Mouse (Mus musculus): ENCODE results near the gene Tef. TPM values are rescaled to one million over a fixed set of nuclear protein-coding genes. Genes with fewer than 3 reads are reported as not detected.
A peak's percentile ranks its signal among the peaks of the same experiment; 100 is the strongest.

The Tef gene
- total and polyA plus RNA-seq, 3 experiments = 12.3 to 21.7 TPM; not detected in 1

GRCm38 (mm10) chr15:81829208-81829580, 27.0 kb downstream of the Tef start:
- Histone ChIP-seq H3K4me3 (ENCODE audit: control insufficient read depth in 1 of 2, insufficient read depth in 1 of 2, low read depth in 2 of 2, low read length in 2 of 2) (no peak overlapping the region), H3K27ac (ENCODE audit: control insufficient read depth, low read depth, low read length) (no peak overlapping the region), H3K36me3 (ENCODE audit: control insufficient read depth in 1 of 2, insufficient read depth in 2 of 2, low read length in 2 of 2) (no peaks in the 10 kb centered on the region; a peak in 1 of 4 replicates), H3K9me3 (replicated peaks; ENCODE audit: insufficient read depth, low read length) (no peaks in the 10 kb centered on the region), H3K79me2 (ENCODE audit: control insufficient read depth, insufficient read depth, low read length, poor library complexity) (no peaks in the 10 kb centered on the region), H3K27me3 (ENCODE audit: control insufficient read depth in 1 of 2, insufficient read depth in 2 of 2, low read length in 2 of 2) (no peaks in the 10 kb centered on the region), H3K4me1 (ENCODE audit: control insufficient read depth in 1 of 2, insufficient read depth in 2 of 2, low read length in 2 of 2) (peaks cover 0 to 12% of the 10 kb centered on the region in 2 experiments; a peak in 3 of 4 replicates), H3K9ac (ENCODE audit: control insufficient read depth, low read depth, low read length, poor library complexity, severe bottlenecking) (no peak overlapping the region)
- no peak for DNase-seq (ENCODE audit: low read depth, low spot score)
- TF ChIP-seq MYB (IDR thresholded peaks at IDR 0.05; ENCODE audit: low read depth, low read length) (no peak), RCOR1 (IDR thresholded peaks at IDR 0.05; ENCODE audit: low read depth, low read length) (no peak), ELF1 (IDR thresholded peaks at IDR 0.05; ENCODE audit: low read depth, low read length) (no peak), CHD1 (IDR thresholded peaks at IDR 0.05; ENCODE audit: low read depth, low read length) (no peak), POLR2A (IDR thresholded peaks at IDR 0.05; ENCODE audit: control insufficient read depth in 1 of 2, insufficient read depth in 1 of 2, low read depth in 1 of 2, low read length in 2 of 2, poor library complexity in 1 of 2) (no peak)

DNA sequence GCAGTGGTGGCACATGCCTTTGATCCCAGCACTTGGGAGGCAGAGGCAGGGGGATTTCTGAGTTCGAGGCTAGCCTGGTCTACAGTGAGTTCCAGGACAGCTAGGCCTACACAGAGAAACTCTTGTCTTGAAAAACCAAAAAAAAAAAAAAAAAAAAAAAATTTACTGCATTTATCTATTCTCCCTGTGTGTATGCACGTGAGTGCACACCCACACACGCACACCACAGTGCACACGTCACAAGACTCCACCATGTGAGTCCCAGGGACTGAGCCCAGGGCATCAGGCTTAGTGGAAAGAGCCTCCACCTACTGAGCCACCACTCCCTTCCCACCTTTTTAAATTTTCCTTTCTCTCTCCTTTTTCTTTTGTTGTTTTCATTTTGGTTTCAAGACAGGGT, 28.3 kb downstream of the Tef start:
- TF ChIP-seq MAFK (IDR thresholded peaks at IDR 0.05; ENCODE audit: borderline replicate concordance, low read depth, low read length) (no peak), MYB (IDR thresholded peaks at IDR 0.05; ENCODE audit: low read depth, low read length) (no peak), ELF1 (IDR thresholded peaks at IDR 0.05; ENCODE audit: low read depth, low read length) (no peak), SMC3 (IDR thresholded peaks at IDR 0.05; ENCODE audit: low read depth, low read length) (no peak), CHD1 (IDR thresholded peaks at IDR 0.05; ENCODE audit: low read depth, low read length) (no peak), CHD2 (IDR thresholded peaks at IDR 0.05; ENCODE audit: low read length) (no peak), HCFC1 (IDR thresholded peaks at IDR 0.05; ENCODE audit: low read depth, low read length) (no peak), ZNF384 (IDR thresholded peaks at IDR 0.05; ENCODE audit: low read depth, low read length) (peak; percentile 72), TAL1 (IDR thresholded peaks at IDR 0.05; ENCODE audit: low read length) (no peak), BHLHE40 (IDR thresholded peaks at IDR 0.05; ENCODE audit: borderline replicate concordance, low read depth, low read length) (peak; percentile 91), MXI1 (IDR thresholded peaks at IDR 0.05; ENCODE audit: low read depth, low read length) (no peak)
- no peak overlapping the region for H3K4me3 ChIP-seq (ENCODE audit: control insufficient read depth in 1 of 2, insufficient read depth in 1 of 2, low read depth in 2 of 2, low read length in 2 of 2)
- H3K9me3 ChIP-seq (replicated peaks; ENCODE audit: insufficient read depth, low read length) = no peaks in the 10 kb centered on the region
- no peaks in the 10 kb centered on the region for H3K79me2 ChIP-seq (ENCODE audit: control insufficient read depth, insufficient read depth, low read length, poor library complexity)
- no peak for DNase-seq (ENCODE audit: low read depth, low spot score)
- H3K9ac ChIP-seq (ENCODE audit: control insufficient read depth, low read depth, low read length, poor library complexity, severe bottlenecking) = no peak overlapping the region
- no peak overlapping the region for H3K27ac ChIP-seq (ENCODE audit: control insufficient read depth, low read depth, low read length)
- H3K36me3 ChIP-seq (ENCODE audit: control insufficient read depth in 1 of 2, insufficient read depth in 2 of 2, low read length in 2 of 2) = no peaks in the 10 kb centered on the region; a peak in 1 of 4 replicates
- H3K27me3 ChIP-seq (ENCODE audit: control insufficient read depth in 1 of 2, insufficient read depth in 2 of 2, low read length in 2 of 2) = no peaks in the 10 kb centered on the region
- peaks cover 1 to 18% of the 10 kb centered on the region in 2 experiments; a peak in 3 of 4 replicates for H3K4me1 ChIP-seq (ENCODE audit: control insufficient read depth in 1 of 2, insufficient read depth in 2 of 2, low read length in 2 of 2)

DNA sequence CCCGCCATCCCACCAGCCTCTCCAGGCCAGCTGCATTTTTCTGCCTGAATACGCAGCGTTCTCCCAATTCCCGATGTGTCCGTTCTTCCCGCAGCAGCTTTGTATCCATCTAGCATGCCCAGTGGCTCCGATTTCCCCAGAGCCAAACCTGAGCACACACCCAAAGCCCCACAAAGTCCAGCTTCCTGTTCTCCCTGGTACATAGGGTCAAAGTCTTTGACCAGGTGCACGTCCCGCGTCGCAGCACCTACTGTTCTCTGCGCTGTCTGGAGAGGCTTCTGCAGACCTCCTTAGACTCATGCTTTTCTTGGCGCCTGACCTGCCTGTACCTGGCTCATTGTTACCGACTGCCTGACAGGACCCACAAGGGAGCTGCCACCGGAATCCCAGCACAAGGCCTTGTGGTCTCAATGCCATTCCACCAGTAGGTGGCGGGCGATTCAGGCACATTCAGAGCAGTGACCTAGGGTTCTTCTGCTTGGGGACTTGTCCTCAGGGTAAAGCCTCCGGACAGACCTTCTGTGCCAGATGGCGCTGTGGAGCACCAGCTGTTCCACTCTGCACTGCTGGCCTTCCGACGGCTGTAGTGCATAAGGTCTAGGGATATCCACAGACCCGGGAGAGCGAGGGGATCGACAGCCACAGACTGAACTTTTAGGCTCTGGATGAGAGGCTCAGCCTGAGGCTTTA, 29.1 kb downstream of the Tef start:
- TF ChIP-seq SIN3A (IDR thresholded peaks at IDR 0.05; ENCODE audit: low read length) (peak; percentile 85), MAX (IDR thresholded peaks at IDR 0.05; ENCODE audit: low read length) (0 out of 2 replicates have a peak, but pooled peaks have one; percentile 37), NRF1 (IDR thresholded peaks at IDR 0.05; ENCODE audit: insufficient read depth, low read depth, low read length, poor library complexity, severe bottlenecking) (no peak), RAD21 (IDR thresholded peaks at IDR 0.05; ENCODE audit: low read depth, low read length) (peak; percentile 86), ZC3H11A (IDR thresholded peaks at IDR 0.05; ENCODE audit: low read depth, low read length) (peak; percentile 89), SMC3 (IDR thresholded peaks at IDR 0.05; ENCODE audit: low read depth, low read length) (peak; percentile 97), MYC (IDR thresholded peaks at IDR 0.05; ENCODE audit: low read depth, low read length) (peak; percentile 68; the same call in 1 of the 2 replicates), ZNF384 (IDR thresholded peaks at IDR 0.05; ENCODE audit: low read depth, low read length) (0 out of 2 replicates have a peak, but pooled peaks have one; percentile 2), TAL1 (IDR thresholded peaks at IDR 0.05; ENCODE audit: low read length) (no peak), CTCF (IDR thresholded peaks at IDR 0.05 in 2 of 3, conservative IDR thresholded peaks at IDR 0.05 in 1 of 3; ENCODE audit: control insufficient read depth in 1 of 3, insufficient read depth in 1 of 3, low read depth in 2 of 3, low read length in 3 of 3, poor library complexity in 1 of 3, severe bottlenecking in 1 of 3) (peak in 2 of 3 experiments; percentile 76 to 93), HCFC1 (IDR thresholded peaks at IDR 0.05; ENCODE audit: low read depth, low read length) (peak; percentile 48; the same call in 1 of the 2 replicates), TBP (IDR thresholded peaks at IDR 0.05; ENCODE audit: low read depth, low read length) (0 out of 2 replicates have a peak, but pooled peaks have one; percentile 39), NELFE (IDR thresholded peaks at IDR 0.05; ENCODE audit: low read depth, low read length) (no peak), E2F4 (IDR thresholded peaks at IDR 0.05; ENCODE audit: borderline replicate concordance, low read depth, low read length) (no peak)
- Histone ChIP-seq H3K9me3 (replicated peaks; ENCODE audit: insufficient read depth, low read length) (no peaks in the 10 kb centered on the region), H3K27ac (ENCODE audit: control insufficient read depth, low read depth, low read length) (no peak overlapping the region), H3K4me3 (ENCODE audit: control insufficient read depth in 1 of 2, insufficient read depth in 1 of 2, low read depth in 2 of 2, low read length in 2 of 2) (peak overlapping the region; percentile 23 to 46; a peak in 3 of 4 replicates), H3K27me3 (ENCODE audit: control insufficient read depth in 1 of 2, insufficient read depth in 2 of 2, low read length in 2 of 2) (no peaks in the 10 kb centered on the region), H3K36me3 (ENCODE audit: control insufficient read depth in 1 of 2, insufficient read depth in 2 of 2, low read length in 2 of 2) (peaks cover 0 to 3% of the 10 kb centered on the region in 2 experiments; a peak in 2 of 4 replicates), H3K4me1 (ENCODE audit: control insufficient read depth in 1 of 2, insufficient read depth in 2 of 2, low read length in 2 of 2) (peaks cover 3 to 20% of the 10 kb centered on the region in 2 experiments; a peak in 3 of 4 replicates), H3K9ac (ENCODE audit: control insufficient read depth, low read depth, low read length, poor library complexity, severe bottlenecking) (peak overlapping the region; percentile 63), H3K79me2 (ENCODE audit: control insufficient read depth, insufficient read depth, low read length, poor library complexity) (no peaks in the 10 kb centered on the region)
- peak; percentile 94 for DNase-seq (ENCODE audit: low read depth, low spot score)

Data from MEL (cell line).